Mouse (Mus musculus) liver, adult 2 months (tissue): ENCODE measurements around the gene Cetn4. TPM values are rescaled to one million over a fixed set of nuclear protein-coding genes. Genes with fewer than 3 reads are reported as not detected.

Experiments used
- DNase-seq: peaks from one replicate; pipeline ENCODE4 v3.0.0-alpha.2; 2011; ENCODE audit warnings: low read depth, low spot score; ENCODE audit errors: extremely low read depth
- H3K27ac ChIP-seq: fragments of 200-500 bp; replicated peaks from 2 replicates; pipeline ENCODE4 v1.5.1; 2012; ENCODE audit warnings: low read depth, mild to moderate bottlenecking, control low read depth, inconsistent platforms, low read length; ENCODE audit not compliant: insufficient read depth
- H3K27me3 ChIP-seq: fragments of 200-500 bp; 2 replicates; pipeline ENCODE4 v1.6.1; 2012; ENCODE audit warnings: mild to moderate bottlenecking, moderate library complexity, low read length, inconsistent platforms; ENCODE audit not compliant: control insufficient read depth, insufficient read depth
- H3K36me3 ChIP-seq: fragments of 200-500 bp; 2 replicates; pipeline ENCODE4 v1.6.1; 2012; ENCODE audit warnings: low read length, inconsistent platforms; ENCODE audit not compliant: control insufficient read depth, insufficient read depth
- H3K4me1 ChIP-seq: fragments of 200-500 bp; 2 replicates; pipeline ENCODE4 v1.6.1; 2011; ENCODE audit warnings: low read length; ENCODE audit not compliant: control insufficient read depth, insufficient read depth
- H3K4me3 ChIP-seq: fragments of 200-500 bp; 2 replicates; pipeline ENCODE4 v1.5.1; 2011; ENCODE audit warnings: low read depth, mild to moderate bottlenecking, control low read depth, low read length, moderate library complexity; ENCODE audit not compliant: insufficient read depth
- H3K79me2 ChIP-seq: fragments of 200-500 bp; 2 replicates; pipeline ENCODE4 v1.6.1; 2012; ENCODE audit warnings: inconsistent platforms, mild to moderate bottlenecking, low read length, moderate library complexity; ENCODE audit not compliant: control insufficient read depth, insufficient read depth
- H3K9ac ChIP-seq: fragments of 200-500 bp; 2 replicates; pipeline ENCODE4 v1.6.1; 2012; ENCODE audit warnings: low read depth, mild to moderate bottlenecking, control low read depth, inconsistent platforms, low read length
- CTCF ChIP-seq: fragments of 200-500 bp; IDR thresholded peaks from 2 replicates; pipeline ENCODE4 v1.5.1; 2011; ENCODE audit warnings: low read depth, low read length, control low read depth
- POLR2A ChIP-seq: fragments of 200-500 bp; IDR thresholded peaks from 2 replicates; pipeline ENCODE4 v1.6.1; 2011; ENCODE audit warnings: low read length, control low read depth; ENCODE audit not compliant: insufficient read depth; ENCODE audit errors: extremely low read depth
- WGBS: fragments of 180-500 bp; shearing (Covaris S2); methylation state at CpG from one replicate; pipeline ENCODE4 v1.1.7; 2018; 5-methylcytosine and 5-hydroxymethylcytosine counted together
- polyA plus RNA-seq: library from polyadenylated mRNA; depleted of rRNA; stranded (reverse); fragments of >200 nt; gene quantifications from 2 replicates; pipeline ENCODE4 v1.2.3, GENCODE M21; 2012
- total RNA-seq: library from RNA; depleted of rRNA; stranded (reverse); fragments of >200 nt; gene quantifications from 2 replicates; pipeline ENCODE4 v1.2.3, GENCODE M21; 2014

Cetn4 gene
- total and polyA plus RNA-seq, 2 experiments = 0.18 TPM; not detected in 1

DNA sequence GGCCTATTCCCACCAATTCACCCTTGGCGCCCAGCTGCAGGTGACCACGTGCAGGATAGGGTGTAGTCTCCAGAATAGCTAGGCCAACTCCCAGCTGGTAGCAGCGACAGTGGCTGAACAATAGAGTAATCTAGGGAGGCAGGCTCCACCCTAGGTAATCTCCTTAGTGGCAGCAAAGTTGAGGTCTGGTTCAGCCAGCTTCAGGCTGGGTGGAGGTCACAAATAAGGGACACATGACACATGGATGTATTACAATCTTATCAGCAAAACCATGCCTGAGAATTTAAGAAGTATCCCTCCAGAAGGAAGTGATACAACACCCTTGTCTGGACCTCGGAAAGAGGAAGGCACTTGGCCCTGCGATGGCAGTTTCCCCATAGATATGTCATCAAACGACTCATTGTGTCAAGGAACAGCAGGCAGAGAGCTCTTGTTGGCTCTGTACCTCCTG lies 19.5 kb upstream of the Cetn4 start:
- Histone ChIP-seq H3K4me1 (no peaks in the 10 kb centered on the region), H3K9ac (no peak overlapping the region), H3K79me2 (no peaks in the 10 kb centered on the region), H3K27ac (no peak overlapping the region), H3K36me3 (no peaks in the 10 kb centered on the region), H3K4me3 (no peak overlapping the region), H3K27me3 (no peaks in the 10 kb centered on the region)
- 65% methylated on average over 6 of the region's 6 CpGs for WGBS
- DNase-seq = peak; percentile 21
- no peak for TF ChIP-seq POLR2A
- TF ChIP-seq CTCF = no peak

- 89% methylated on average over 1 of the region's 1 CpGs for WGBS
- TF ChIP-seq POLR2A (no peak), CTCF (no peak)
- no peak overlapping the region for H3K27ac ChIP-seq
- H3K4me3 ChIP-seq = no peak overlapping the region
- H3K27me3 ChIP-seq = no peaks in the 10 kb centered on the region
- no peak overlapping the region for H3K9ac ChIP-seq
- no peaks in the 10 kb centered on the region for H3K36me3 ChIP-seq
- no peak for DNase-seq
- H3K79me2 ChIP-seq = no peaks in the 10 kb centered on the region
- no peaks in the 10 kb centered on the region for H3K4me1 ChIP-seq
Measured at GRCm38 (mm10) chr3:37329963-37330362, 17.5 kb upstream of the Cetn4 start.

GRCm38 (mm10) chr3:37328489-37328888 lies 16.0 kb upstream of the Cetn4 start:
- no peaks in the 10 kb centered on the region for H3K4me1 ChIP-seq
- DNase-seq = no peak
- H3K9ac ChIP-seq = no peak overlapping the region

DNA sequence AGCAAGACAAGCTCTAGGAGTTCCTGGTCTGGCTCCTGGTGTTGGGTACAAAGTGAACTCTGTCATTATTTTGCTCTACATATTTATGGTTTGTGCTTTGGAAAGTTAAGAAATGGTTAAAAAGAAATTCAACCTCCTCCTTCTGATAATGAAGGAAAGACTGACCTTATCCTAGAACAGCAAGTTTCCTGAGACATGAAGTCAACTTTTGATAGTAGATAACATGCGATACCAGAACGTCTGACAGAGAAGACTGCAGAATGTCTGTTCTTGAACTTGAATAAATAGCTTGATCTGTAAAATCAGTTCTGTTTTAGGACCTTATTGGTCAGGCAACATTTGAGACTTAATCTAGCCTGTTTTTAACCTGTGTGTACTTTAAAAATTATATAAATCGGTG lies 14.1 kb upstream of the Cetn4 start:
- no peaks in the 10 kb centered on the region for H3K4me1 ChIP-seq

More at GRCm38 (mm10) chr3:37328489-37328888, 16.0 kb upstream of the Cetn4 start:
- 75% methylated on average over 2 of the region's 2 CpGs for WGBS
- H3K36me3 ChIP-seq = no peaks in the 10 kb centered on the region
- H3K27ac ChIP-seq = no peak overlapping the region
- no peaks in the 10 kb centered on the region for H3K27me3 ChIP-seq
- TF ChIP-seq CTCF (no peak), POLR2A (no peak)
- H3K4me3 ChIP-seq = no peak overlapping the region
- H3K79me2 ChIP-seq = no peaks in the 10 kb centered on the region

GRCm38 (mm10) chr3:37325317-37326112 lies 13.0 kb upstream of the Cetn4 start:
- Histone ChIP-seq H3K4me1 (no peaks in the 10 kb centered on the region), H3K27me3 (no peaks in the 10 kb centered on the region), H3K79me2 (no peaks in the 10 kb centered on the region), H3K27ac (no peak overlapping the region), H3K4me3 (no peak overlapping the region), H3K9ac (no peak overlapping the region), H3K36me3 (no peaks in the 10 kb centered on the region)
- 86% methylated on average over 5 of the region's 5 CpGs for WGBS
- TF ChIP-seq CTCF (no peak), POLR2A (no peak)
- no peak for DNase-seq

More for the DNA sequence above, 14.1 kb upstream of the Cetn4 start:
- 78% methylated on average over 3 of the region's 3 CpGs for WGBS
- Histone ChIP-seq H3K4me3 (no peak overlapping the region), H3K36me3 (no peaks in the 10 kb centered on the region), H3K79me2 (no peaks in the 10 kb centered on the region), H3K27ac (no peak overlapping the region), H3K27me3 (no peaks in the 10 kb centered on the region), H3K9ac (no peak overlapping the region)
- DNase-seq = no peak
- TF ChIP-seq CTCF = no peak
- no peak for TF ChIP-seq POLR2A

DNA sequence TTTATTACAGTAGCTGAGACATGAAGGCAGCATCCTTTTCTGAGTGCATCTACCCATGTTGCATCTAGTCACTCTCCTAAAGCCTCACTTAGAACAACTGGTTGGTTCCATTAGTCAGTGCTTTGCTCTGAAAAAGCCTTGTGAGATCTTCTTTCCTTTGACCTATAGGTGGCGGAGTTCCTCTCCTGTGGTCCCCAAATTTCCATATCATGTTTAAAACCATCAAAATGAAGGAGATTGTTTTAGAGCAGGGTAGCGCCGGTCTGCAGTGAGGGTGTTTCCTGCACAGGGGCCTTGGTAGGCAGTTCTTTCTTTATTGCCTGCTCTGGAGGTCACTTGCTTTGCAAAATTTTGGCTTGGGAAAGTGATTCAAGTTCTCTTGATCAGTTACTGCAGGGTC lies 11.8 kb upstream of the Cetn4 start:
- Histone ChIP-seq H3K79me2 (no peaks in the 10 kb centered on the region), H3K27me3 (no peaks in the 10 kb centered on the region), H3K4me1 (no peaks in the 10 kb centered on the region), H3K9ac (no peak overlapping the region), H3K27ac (no peak overlapping the region), H3K36me3 (no peaks in the 10 kb centered on the region), H3K4me3 (no peak overlapping the region)
- WGBS = 47% methylated on average over 3 of the region's 3 CpGs
- TF ChIP-seq CTCF (no peak), POLR2A (no peak)
- no peak for DNase-seq
